Mouse (Mus musculus) kidney, adult 9 months (tissue): ENCODE measurements around the gene Gm10961.

Experiments used
- DNase-seq: peaks from one replicate; pipeline ENCODE4 v3.0.0; 2022

Gm10961 gene

DNA sequence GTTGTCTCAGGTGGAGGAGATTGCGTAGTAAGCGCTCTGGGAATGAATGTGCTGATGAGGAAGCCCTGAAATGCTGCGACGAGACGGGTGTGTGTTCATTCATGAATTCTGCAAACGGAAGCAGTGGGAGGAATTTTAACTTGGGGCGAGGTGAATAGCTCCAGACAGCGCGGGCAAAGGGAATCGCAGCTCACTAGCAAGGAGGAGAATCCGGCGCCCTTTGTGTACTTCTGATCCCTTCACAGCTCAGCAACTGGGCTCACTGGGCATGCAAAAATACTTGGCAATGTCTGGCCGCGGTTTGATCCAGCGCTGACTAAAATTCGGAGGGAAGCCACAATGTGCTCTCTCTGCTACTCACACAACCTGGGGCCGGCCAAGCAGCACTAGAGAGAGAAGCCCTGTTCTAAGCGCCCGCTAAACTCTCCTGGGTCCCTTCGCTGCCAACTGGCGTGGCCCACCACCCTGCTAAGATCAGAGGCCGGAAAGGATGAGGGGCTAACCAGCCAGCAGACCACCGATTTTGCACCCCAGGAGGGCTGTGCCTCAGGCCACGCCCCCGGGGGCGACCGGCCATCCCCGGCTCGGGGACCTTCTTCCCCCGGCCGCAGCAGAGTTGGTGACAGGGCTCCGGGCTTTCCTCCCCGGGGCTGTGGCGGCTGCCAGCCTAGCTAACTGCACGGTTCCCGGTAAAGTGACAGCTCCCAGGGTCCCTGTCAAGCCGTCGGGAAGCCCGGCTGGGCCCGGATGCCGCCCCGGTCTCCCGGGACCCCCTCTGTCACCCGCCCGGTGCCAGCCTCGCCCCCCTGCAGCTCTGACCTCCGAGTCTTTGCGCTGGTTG, at the start of gene Gm10961:
Gm10961 (plus strand) TSS at position 641 of the 841 bp plus-strand sequence.
- DNase-seq, result peak; percentile 85

DNA sequence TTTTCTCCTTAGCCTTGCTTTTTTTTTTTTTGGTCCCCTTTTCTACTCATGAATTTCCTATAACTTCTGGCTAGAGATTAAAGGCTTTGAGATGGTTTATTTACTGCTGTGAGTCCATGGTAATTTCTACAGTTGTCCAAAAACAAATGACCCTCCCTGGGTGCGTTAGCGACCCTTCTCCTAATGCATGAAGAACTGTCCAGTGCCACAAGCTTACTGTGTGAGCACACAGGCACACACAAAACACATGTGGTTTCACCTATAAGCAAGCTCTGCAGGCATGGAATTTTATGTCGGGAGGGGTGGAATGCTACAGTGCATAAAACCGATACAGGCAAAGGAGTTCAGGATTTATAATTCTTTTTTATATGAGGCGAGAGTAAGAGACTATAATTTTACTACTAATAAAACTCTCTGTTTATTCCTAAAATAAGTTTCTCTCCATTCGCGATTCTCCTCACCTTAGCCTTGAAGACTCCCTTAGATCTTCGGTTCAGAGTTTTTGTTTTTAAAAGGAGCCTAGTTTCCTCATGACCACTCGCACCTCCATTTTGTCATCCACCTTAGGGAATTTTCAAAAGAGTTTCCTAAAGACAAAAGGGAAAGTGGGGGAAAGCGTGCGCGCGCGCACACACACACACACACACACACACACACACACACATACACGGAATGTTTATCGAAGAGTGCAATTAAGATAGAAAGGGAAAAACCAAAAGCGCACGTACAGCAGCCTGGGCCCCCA, 48.8 kb upstream of the Gm10961 start:
- no peak for DNase-seq

DNA sequence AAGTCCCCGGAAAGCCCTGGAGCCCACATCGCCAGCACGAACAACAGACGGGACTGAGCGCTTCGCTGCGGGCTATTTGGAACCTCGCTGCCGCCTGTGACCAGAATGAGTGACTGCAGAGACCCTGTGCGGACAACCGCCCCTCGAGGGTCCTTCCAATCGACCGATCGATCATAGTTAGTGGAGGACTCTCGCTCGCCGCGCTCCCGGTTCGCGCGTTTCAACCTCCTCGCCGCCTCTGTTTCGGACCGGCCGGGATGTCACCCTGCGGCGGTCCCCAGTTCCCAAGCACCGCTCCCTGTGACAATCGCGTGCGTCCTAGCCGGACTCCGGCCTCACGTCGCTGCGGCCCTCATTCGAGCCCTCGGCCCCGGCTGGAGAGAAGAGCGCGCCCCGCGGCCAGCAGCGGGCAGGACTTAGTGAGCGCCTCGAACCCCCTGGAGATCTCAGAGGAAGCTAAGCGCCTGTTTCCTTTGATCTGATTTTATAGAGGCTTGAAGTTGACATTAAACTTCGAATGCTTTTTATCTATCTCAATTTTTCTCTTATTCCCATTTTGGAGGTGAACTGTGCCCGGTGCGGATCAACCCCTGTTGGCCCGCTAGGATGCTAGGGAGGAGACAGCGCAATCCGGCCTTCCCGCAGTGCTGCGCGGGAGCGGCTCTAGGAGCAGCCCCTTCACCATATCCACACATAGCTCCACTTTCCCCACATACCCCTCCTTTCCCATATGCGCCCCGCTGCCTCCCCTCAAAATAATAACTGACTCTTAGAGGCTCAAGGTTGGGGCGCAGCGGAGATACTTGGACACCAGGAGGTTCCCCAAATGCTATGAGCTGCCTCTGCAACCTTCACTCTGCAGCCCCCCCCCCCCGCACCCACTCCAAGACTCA, 48.0 kb upstream of the Gm10961 start:
- DNase-seq, result no peak

DNA sequence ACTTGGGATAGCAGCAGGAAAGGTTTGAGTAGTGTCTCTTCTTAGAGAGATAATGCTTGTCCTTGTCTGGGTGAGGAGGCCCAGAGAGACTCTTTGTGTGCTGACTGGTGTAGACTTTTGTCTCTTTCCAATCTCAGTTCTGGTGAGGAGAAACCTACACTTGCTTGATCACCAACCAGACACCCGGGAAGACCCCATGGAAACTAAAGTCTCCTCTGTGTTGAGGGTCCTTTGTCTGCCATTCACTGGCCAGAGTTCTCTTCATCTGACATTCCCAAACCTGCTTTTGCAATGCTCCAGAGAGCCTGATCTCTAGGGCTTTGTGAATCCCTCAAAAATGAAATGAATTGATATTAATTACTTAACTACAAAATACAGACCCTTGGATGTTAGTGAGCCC, 47.2 kb upstream of the Gm10961 start:
- DNase-seq, result no peak

DNA sequence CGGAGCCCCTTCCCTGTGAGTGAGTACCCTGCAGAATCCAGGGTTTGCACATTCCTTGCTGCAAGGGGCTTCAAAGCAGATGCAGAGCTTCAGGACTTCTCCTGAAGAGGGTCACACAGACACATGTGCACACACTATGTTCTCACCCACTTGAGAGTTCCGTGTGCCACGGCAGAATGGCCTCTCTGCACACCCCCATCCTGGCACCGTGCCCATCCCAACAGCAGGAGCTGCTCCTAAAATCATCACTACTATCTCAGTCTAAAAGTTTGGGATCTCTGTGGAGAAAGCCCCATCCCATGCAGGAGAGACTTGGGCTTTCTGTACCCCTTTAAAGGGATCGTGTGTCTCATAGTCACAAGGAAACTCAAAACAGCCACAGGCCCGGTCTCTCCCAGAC, 44.6 kb upstream of the Gm10961 start:
- DNase-seq, result no peak

DNA sequence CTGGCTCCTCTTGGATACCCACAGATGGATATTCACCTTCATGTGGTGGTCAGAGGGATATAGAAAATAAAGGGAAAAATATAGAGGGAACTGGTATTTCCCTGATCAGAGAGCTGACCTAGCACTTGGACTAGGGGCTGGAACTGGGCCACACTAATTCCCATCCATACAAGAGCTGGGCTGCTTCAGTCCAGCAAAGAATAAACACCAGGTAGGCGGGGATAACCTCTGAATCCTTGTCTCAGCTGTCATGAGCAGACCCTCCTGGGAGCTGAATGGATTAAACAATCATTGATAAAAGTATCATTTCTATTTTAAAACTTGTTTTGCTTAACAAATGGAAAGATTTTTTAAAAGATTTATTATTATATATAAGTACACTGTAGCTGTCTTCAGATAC, 39.5 kb upstream of the Gm10961 start:
- DNase-seq, result no peak

DNA sequence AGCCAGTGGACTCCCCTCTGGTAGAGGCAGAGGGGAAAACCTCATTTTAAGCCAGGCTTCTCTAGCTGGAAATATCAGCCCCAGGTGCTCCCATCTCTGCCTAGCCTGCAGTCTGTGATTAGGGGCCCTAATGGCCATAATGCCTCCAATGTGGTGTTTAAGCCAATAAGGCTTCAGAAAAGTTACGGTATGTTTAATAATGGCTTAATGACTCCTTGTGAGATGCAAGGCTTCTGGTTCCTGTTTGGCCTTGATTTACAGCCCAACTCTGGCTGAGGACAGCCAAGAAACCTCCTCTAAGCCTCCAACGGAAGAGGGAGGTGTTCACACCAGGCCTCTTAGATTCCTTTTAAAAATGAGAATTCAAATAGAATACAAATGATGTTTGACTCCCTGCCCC, 37.5 kb upstream of the Gm10961 start:
- DNase-seq, result no peak

DNA sequence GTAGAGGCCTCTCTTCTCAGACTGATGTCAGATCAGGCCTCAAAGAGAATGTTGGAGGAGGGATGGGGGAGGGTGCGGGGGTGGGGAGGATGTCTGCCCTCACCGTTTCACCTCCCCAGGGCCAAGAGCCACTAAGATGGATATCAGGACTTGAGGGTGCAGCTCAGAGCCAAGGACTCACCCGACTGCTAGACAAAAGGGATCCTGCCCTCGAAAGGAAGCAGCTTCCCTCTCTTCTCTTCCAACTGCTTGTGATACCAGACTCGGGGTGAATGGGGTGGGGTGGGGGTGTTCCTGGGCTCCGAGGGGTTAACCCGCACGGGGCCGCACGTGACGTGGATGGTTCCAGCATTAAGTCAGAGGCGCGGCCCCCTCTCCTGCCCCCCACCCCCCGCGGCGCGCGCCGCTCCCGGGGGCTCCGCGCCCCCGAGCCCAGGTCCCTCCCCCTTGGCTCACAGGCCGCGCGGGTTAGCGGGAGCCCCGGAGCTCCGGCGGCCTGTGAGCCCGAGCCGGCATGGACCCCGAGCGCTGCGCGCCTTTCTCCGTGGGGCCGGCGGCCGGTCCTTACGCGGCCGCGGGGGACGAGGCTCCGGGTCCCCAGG, 36.4 kb upstream of the Gm10961 start, which contains the start of gene Alx3:
Alx3 (plus strand) TSS at position 370 of the 602 bp plus-strand sequence.
- DNase-seq, result no peak

DNA sequence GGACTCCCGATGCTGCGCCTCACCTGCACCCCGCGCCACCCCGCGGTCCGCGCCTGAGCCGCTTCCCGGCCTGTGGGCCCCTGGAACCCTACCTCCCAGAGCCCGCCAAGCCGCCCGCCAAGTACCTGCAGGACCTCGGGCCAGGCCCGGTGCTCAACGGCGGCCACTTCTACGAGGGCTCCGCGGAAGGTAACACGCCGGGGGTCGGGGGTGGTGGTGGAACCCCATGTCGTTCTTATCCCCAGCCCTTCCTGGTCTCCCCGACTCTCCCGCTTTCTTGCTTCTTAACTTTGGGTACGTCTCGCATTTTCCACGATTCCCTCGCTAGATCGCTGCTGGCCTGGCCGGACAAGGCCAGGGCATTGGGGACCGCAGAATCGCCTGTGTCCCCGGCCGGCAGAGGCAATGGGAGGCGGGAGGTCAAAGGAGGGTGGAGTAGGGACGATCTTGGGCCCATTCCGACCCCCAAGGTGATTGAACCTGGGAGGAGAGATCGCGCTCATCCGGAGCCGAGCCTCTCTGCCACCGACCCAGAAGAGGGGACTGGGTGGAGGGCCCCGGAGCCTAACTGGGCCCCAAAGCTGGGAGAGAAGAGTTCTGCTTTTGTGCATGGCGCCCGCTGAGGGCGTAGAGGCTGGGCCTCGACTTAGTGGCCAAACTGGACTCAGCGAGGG, 35.7 kb upstream of the Gm10961 start:
- DNase-seq, result no peak

DNA sequence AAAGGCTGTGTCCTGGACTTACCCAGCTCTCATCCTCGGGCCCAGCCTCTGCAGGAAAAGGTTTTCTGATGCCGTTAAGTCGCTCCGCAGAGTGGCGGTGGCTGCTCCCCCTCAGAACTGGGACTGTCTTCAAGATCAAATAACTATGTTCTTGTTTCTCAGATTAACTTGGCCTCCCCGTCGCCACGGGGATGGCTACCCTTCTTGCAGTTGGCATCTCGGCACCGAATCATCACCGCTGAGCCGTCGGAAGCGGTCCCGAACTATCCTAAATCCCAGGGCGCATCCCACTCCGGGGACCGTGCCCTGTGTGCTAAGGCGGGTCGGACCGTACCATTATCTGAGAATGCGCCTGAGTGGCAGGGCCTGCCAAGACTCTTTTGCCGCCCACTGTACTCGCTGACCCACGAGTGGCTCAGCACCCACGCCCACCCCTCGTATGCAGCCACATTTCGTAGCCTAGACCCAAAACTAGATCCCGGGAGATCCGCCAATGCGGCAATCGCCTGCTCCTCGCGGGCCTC, 35.1 kb upstream of the Gm10961 start:
- DNase-seq, result no peak

DNA sequence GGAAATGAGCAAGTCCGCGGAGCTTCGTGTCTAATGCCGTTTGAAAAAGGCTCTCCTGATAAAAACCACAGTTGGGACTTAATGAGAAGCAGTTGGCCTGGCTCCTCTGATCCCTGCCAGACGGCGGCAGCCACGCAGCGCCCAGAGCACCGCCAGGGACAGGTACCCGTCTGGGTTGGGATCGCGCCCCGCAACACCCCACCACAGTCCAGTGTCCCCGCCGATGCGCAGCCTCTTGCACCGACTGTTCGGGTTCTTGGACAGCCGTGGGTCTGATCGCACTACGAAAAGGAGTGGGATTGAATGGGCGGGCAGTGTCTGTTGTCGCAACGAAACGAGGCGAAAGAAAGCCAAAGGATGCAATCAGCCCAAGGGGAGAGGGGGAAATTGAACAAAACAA, 34.6 kb upstream of the Gm10961 start:
- peak; percentile 37 for DNase-seq

DNA sequence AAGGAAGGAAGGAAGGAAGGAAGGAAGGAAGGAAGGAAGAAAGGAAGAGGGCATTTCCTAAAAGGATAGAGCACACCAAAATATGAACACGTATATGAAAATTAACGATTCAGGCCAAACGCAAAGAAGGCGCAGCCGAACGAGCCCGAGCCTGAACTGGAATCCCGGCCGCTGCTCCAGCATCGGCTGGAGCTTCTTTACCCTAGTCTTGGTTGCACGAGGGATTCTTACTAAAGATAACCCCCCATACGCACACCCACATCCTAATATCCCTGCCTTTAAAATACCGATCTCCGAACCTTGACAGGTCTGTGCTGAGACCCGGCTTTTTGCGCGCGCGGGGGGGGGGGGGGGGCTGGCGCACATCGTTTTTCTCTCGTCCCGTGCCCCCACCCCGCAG, 34.0 kb upstream of the Gm10961 start:
- DNase-seq, result no peak

DNA sequence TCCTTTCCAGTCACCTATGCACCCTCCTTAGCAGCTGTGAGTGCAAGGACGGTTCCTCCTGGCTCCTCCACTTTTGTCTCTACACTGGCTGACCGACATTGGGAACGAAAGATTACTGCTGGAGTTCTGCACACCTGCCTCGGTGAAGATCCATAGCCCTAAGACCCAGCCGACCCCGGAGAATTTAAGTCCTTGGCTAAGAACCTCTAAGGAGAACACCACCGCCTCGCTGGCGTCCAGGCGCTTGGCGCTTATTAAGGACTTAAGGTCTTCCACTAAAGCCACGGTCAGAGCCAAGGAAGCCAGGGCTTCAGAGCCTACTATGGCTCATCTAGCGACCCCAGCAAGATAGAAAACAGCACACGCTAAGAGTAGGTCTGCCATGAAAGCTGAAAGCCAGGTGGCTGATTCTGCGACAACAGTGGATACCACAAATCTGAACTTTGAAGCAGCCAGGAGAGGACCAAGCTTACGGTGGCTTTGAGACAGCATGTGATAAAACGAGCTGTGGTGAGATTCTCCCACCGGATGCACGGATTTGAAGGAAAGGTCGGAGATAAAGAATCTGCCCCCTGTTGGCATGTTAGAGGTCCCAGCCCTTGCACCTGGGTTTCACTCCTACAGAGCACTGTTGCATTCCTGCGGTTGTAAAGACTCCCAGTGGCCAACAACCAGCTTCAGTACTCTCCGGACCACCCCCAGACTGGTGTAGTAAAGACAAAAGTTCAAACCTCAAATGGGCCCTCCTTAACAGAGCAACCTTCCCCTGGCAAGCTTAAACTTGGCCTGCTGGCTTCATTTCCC, 33.3 kb upstream of the Gm10961 start:
- no peak for DNase-seq

DNA sequence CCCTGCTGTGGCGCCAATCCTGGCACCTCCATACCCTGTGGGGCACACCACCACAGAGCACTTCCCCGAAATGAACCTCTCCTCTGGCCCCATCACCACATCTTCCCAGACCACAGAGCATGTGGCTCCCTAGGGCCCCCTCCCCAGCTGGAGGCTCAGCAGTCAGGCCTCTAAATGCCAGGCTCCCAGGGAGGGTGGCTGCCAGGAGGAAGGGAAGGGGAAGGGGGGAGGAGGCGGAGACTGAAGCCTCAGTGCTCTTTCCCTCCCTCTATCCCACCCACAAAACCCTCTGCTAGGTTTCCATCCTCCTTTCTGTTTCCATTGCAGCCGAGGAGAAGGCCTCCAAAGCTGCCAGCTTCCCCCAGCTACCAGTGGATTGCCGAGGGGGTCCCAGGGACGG, 31.0 kb upstream of the Gm10961 start:
- DNase-seq, result no peak

DNA sequence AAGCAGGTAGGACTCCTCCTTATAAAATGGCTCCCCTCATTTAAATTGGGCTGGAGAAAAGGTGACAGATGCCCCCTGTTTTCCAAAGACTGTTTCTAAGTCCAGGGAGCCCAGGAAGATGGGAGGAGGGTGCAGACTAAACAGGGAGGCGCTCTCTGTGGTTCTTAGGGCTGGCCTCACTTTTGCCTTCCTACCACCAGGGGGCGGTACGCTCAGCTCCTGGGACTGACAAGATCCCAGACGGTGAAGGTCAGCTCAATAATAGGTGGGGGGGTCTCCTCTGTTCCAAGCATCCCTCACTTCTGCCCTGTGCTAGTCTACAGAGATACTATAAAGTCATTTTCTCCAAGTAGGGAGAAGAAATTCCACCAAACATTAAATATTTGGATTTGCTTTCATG, 25.8 kb upstream of the Gm10961 start:
- DNase-seq, result peak; percentile 64

DNA sequence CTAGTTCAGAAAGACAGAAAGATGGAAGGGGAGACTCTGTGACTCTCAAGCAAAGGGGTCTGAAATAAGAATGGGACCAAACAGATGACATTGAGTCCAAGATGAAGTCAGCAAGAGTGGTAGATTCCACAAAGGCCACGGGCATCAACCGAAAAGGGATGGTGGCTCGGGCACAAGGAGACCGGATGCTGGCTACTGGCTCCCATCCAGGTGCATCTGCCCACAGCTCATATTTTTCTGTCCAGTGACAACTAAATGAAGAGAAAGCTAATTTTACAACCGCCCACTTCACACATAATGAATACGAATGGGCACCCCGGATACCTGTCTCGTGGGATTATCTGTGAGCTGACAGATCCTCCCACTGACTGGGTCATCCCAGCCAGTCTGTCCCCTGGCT, 23.9 kb upstream of the Gm10961 start:
- no peak for DNase-seq

DNA sequence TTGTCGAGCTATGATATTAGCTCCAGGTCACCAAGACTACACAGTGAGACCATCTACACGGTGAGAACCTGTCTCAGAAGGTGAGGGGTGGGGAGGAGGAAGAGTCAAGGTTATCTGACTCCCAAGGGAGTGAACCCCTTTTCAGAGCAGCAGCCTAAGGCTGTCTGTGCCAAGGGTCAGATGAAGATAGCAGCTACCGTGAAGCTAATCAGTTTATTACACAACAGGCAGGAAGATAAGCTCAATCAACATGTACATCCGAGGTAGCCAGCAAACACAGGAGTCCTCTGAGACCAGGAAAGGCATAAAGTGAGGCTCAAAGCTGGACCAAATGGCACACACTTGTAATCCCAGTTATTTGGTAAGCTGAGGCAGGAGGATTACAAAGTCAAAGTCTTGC, 22.3 kb upstream of the Gm10961 start:
- no peak for DNase-seq

DNA sequence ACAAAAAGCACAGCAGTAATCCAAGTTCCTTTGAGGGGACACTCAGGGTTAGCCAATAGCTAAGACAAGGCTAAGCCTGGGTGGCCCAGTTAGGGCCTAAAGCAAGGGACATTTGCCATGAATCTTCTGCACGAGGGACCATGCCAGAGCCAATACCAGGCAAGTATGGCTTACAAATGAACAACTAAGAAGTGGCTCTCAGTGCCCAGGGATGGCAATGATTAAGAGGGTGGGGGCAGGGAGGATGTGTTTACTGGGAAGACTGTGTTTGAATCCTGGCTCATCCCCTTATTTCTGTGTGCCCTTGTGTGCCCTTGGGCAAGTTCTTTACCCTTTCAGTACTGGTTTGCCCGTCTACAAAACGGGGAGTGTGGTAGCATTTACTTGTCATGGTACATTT, 21.7 kb upstream of the Gm10961 start:
- DNase-seq, result peak; percentile 86

DNA sequence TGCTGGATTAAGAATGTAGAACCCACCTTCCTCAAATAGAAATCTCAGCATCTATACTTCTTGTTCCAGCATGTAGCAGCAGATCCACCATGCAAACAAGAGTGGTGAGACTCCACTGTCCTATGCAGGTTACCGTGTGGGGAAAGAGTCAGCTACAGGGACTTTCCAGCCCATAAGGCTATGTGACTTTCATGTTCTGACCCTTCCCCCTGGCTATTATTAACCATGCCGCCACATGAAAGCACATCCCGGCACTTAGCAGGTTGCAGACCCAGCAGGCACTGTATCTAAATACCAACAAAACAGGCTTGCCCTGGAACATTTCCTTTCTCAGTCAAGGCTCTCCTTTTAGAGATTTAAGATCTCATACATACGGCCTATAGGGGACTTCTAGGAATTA, 19.7 kb upstream of the Gm10961 start:
- no peak for DNase-seq

DNA sequence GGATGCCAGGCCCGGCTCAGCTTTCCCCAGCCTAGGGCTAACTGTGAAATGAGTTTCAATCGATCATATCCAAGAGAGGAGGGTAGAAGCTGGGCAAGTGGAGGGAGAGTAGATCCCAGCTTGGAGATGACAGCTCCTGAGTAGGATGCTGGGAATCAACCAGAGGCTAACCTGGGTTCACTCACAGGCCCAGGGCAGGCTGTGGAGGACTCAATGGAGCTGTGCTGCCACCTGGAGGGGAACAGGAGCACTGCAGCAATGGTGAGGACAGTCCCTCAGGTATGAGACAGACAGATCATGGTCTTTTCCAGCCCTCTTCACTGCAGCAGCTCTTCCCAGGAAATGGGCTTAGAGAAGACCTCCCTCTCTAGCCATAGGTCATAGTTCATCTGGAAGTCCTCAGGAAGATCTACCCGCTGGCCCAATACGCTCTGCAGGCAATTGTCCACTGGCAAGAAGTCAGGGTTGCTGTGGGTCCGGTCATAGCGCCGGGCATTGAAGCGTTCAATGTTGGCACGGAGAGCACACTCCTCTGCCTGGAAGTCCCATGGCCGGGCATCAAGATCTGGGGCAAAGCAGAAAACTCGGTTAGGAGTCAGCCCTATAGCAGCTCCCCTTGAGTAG, 18.1 kb upstream of the Gm10961 start:
- DNase-seq, result peak; percentile 87

DNA sequence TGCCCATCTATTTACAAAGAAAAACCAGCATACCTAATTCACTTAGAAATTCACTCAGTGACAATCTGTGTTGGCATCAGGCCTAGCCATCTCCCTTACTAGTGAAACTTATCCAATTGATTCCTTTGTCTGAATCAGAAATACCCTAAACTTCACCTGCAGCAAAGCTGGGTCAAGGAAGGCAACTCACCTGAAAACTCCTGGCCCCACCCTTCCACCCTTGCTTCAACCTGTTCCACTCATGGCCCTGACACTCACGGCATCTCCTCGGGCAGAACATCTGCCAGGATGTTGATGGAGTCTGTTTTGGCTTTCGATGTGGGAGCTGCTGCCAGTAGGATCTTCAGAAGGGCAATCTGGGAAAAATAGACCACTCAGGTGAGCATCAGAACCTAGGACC, 13.3 kb upstream of the Gm10961 start:
- DNase-seq, result no peak
